In genomic region chr6:111965766-111966165, GRCm38 (mm10) we compare ENCODE assay signal across 14 mouse cellular contexts.
DNase-seq lines count a peak whose midpoint lies in the region; ATAC-seq lines count a peak whose summit lies in the region.
"Had no signal": no experiment of that assay in that cellular context is flagged by ENCODE, and none has a peak within 500 bp of the region (broad histone marks: within the 10 kb centered on the region; RNA-seq: fewer than 3 reads in every experiment).

No protein-coding gene starts in this region.

- DNase-seq in hindbrain, embryonic 11.5 days (ENCODE audit: low spot score), result no peak
- peak; percentile 13 for DNase-seq in urinary bladder, postnatal 14 days (ENCODE audit: low spot score)
- DNase-seq in urinary bladder, postnatal 4 days (ENCODE audit: low spot score in 2 of 2), result no peak
- peak; percentile 23 to 43 for DNase-seq in heart, adult 9 months (ENCODE audit: low spot score in 2 of 2)
- no peak for DNase-seq in thymus, postnatal 14 days
- DNase-seq: cerebellum, adult 18-20 months; kidney, postnatal 14 days; thymus, adult 18-20 months had no signal

- no peaks in the 10 kb centered on the region for H3K4me1 ChIP-seq in hindbrain, embryonic 11.5 days (replicated peaks; ENCODE audit: control insufficient read depth, insufficient read depth, low read length)
- H3K4me1 ChIP-seq in hindbrain, embryonic 12.5 days, result no peaks in the 10 kb centered on the region
- H3K4me1 ChIP-seq in liver, embryonic 12.5 days, result no peaks in the 10 kb centered on the region
- H3K4me1 ChIP-seq: limb, embryonic 13.5 days; megakaryocyte, embryonic 14.5 days had no signal

- ATAC-seq in hindbrain, embryonic 11.5 days (ENCODE audit: low FRiP score), result peak; percentile 54
- no peak for ATAC-seq in hindbrain, embryonic 12.5 days (ENCODE audit: low FRiP score)
- ATAC-seq in liver, embryonic 12.5 days, result no peak
- ATAC-seq: inflammation-experienced regulatory T-cells, adult 6 months had no signal

- H3K27ac ChIP-seq in hindbrain, embryonic 11.5 days (ENCODE audit: low read depth, low read length), result no peak overlapping the region
- no peak overlapping the region for H3K27ac ChIP-seq in hindbrain, embryonic 12.5 days
- H3K27ac ChIP-seq in liver, embryonic 12.5 days, result no peak overlapping the region
- H3K27ac ChIP-seq: limb, embryonic 13.5 days had no signal

- no peaks in the 10 kb centered on the region for H3K36me3 ChIP-seq in hindbrain, embryonic 11.5 days (ENCODE audit: control insufficient read depth, insufficient read depth, low read length)
- no peaks in the 10 kb centered on the region for H3K36me3 ChIP-seq in hindbrain, embryonic 12.5 days
- no peaks in the 10 kb centered on the region for H3K36me3 ChIP-seq in liver, embryonic 12.5 days
- H3K36me3 ChIP-seq: limb, embryonic 13.5 days had no signal

- no peak overlapping the region for H3K9ac ChIP-seq in hindbrain, embryonic 11.5 days (ENCODE audit: low read depth, low read length)
- no peak overlapping the region for H3K9ac ChIP-seq in hindbrain, embryonic 12.5 days
- no peak overlapping the region for H3K9ac ChIP-seq in liver, embryonic 12.5 days
- H3K9ac ChIP-seq: limb, embryonic 13.5 days had no signal

- 52% methylated on average over 3 of the region's 3 CpGs for WGBS in hindbrain, embryonic 11.5 days
- WGBS in hindbrain, embryonic 12.5 days, result 51% methylated on average over 3 of the region's 3 CpGs
- WGBS in liver, embryonic 12.5 days (ENCODE audit: insufficient replicate concordance), result 47% methylated on average over 3 of the region's 3 CpGs

- no peak overlapping the region for H3K4me3 ChIP-seq in hindbrain, embryonic 11.5 days (ENCODE audit: low read depth, low read length)
- H3K4me3 ChIP-seq in hindbrain, embryonic 12.5 days, result no peak overlapping the region
- no peak overlapping the region for H3K4me3 ChIP-seq in liver, embryonic 12.5 days
- H3K4me3 ChIP-seq: limb, embryonic 13.5 days; megakaryocyte, embryonic 14.5 days; myocyte had no signal

- no peak overlapping the region for H3K4me2 ChIP-seq in hindbrain, embryonic 11.5 days (replicated peaks; ENCODE audit: low read depth, low read length)
- no peak overlapping the region for H3K4me2 ChIP-seq in hindbrain, embryonic 12.5 days (replicated peaks)
- no peak overlapping the region for H3K4me2 ChIP-seq in liver, embryonic 12.5 days
- H3K4me2 ChIP-seq: limb, embryonic 13.5 days had no signal

- H3K27me3 ChIP-seq in hindbrain, embryonic 11.5 days (ENCODE audit: control insufficient read depth, insufficient read depth, low read length), result no peaks in the 10 kb centered on the region
- no peaks in the 10 kb centered on the region for H3K27me3 ChIP-seq in hindbrain, embryonic 12.5 days
- H3K27me3 ChIP-seq in liver, embryonic 12.5 days (replicated peaks), result no peaks in the 10 kb centered on the region
- H3K27me3 ChIP-seq: limb, embryonic 13.5 days; megakaryocyte, embryonic 14.5 days had no signal

- H3K9me3 ChIP-seq in hindbrain, embryonic 11.5 days (ENCODE audit: control insufficient read depth, low read length), result no peaks in the 10 kb centered on the region
- H3K9me3 ChIP-seq in hindbrain, embryonic 12.5 days (replicated peaks), result no peaks in the 10 kb centered on the region; the same call in 1 of the 2 replicates
- H3K9me3 ChIP-seq in liver, embryonic 12.5 days (replicated peaks), result 0 out of 2 replicates have a peak, but pooled peaks cover 4% of the 10 kb centered on the region
- H3K9me3 ChIP-seq: limb, embryonic 13.5 days had no signal

Comparison
In these comparisons a context has a peak if more than half of its experiments do, and no peak if none do; other contexts are left out.
1. DNase-seq: peak in urinary bladder, postnatal 14 days (single experiment) and heart, adult 9 months (2 of 2); none in hindbrain, embryonic 11.5 days (single experiment), urinary bladder, postnatal 4 days (0 of 2) and thymus, postnatal 14 days (single experiment).